Mouse (Mus musculus): ENCODE results near the gene Acsl4. TPM values are rescaled to one million over a fixed set of nuclear protein-coding genes. Genes with fewer than 3 reads are reported as not detected.

Gene Acsl4
- polyA plus RNA-seq, 1 experiment from 2014 or later: 22.5 TPM

GRCm38 (mm10) chrX:142285905-142286304 is 104.4 kb downstream of the Acsl4 start:
- Histone ChIP-seq H3K4me3 (no peak overlapping the region), H3K27me3 (peaks cover 32% of the 10 kb centered on the region; the same call in 1 of the 2 replicates), H3K4me2 (replicated peaks) (no peak overlapping the region), H3K9me3 (no peaks in the 10 kb centered on the region), H3K36me3 (no peaks in the 10 kb centered on the region), H3K4me1 (no peaks in the 10 kb centered on the region), H3K9ac (replicated peaks) (no peak overlapping the region), H3K27ac (replicated peaks) (no peak overlapping the region)
- no peak for ATAC-seq (ENCODE audit: low FRiP score, low read depth)
- WGBS: 60% methylated on average over 5 of the region's 5 CpGs

- Histone ChIP-seq H3K27me3 (peaks cover 17% of the 10 kb centered on the region), H3K9ac (replicated peaks) (no peak overlapping the region), H3K27ac (replicated peaks) (no peak overlapping the region), H3K4me1 (no peaks in the 10 kb centered on the region), H3K36me3 (no peaks in the 10 kb centered on the region), H3K4me2 (replicated peaks) (no peak overlapping the region), H3K9me3 (no peaks in the 10 kb centered on the region), H3K4me3 (no peak overlapping the region)
- no peak for ATAC-seq (ENCODE audit: low FRiP score, low read depth)
- 74% methylated on average over 3 of the region's 3 CpGs for WGBS
Measured at GRCm38 (mm10) chrX:142276573-142276972, 113.8 kb downstream of the Acsl4 start.

- Histone ChIP-seq H3K27ac (replicated peaks) (no peak overlapping the region), H3K4me3 (no peak overlapping the region), H3K9me3 (no peaks in the 10 kb centered on the region), H3K4me2 (replicated peaks) (no peak overlapping the region), H3K27me3 (peaks cover 14% of the 10 kb centered on the region), H3K4me1 (no peaks in the 10 kb centered on the region), H3K9ac (replicated peaks) (no peak overlapping the region), H3K36me3 (no peaks in the 10 kb centered on the region)
- 79% methylated on average over 3 of the region's 3 CpGs for WGBS
- no peak for ATAC-seq (ENCODE audit: low FRiP score, low read depth)
Measured at GRCm38 (mm10) chrX:142276031-142276430, 114.3 kb downstream of the Acsl4 start.

Other genes starting within 250 kb of the Acsl4 start
- 0.03 TPM in 1 of 2 replicates, not detected in the other for gene Gucy2f, start 193.6 kb downstream of the Acsl4 start, polyA plus RNA-seq (2016; fragmentation: Nextera tagmentation; extraction: Ambion mirVana)
- gene Nxt2, start 163.8 kb downstream of the Acsl4 start, polyA plus RNA-seq (2016; fragmentation: Nextera tagmentation; extraction: Ambion mirVana): 12.0 and 12.3 TPM in 2 replicates
- gene Kcne1l, start 84.2 kb downstream of the Acsl4 start, polyA plus RNA-seq (2016; fragmentation: Nextera tagmentation; extraction: Ambion mirVana): 13.4 and 18.4 TPM in 2 replicates